Mouse (Mus musculus): ENCODE measurements around the gene Epha8. TPM values are rescaled to one million over a fixed set of nuclear protein-coding genes. Genes with fewer than 3 reads are reported as not detected.

The Epha8 gene
- polyA plus RNA-seq, 1 experiment: 0.48 TPM

GRCm38 (mm10) chr4:136911804-136912203 is 44.8 kb downstream of the Epha8 start:
- TF ChIP-seq GATA1 (IDR thresholded peaks at IDR 0.05; ENCODE audit: borderline replicate concordance, low read length): no peak
- no peak for TF ChIP-seq FLI1 (IDR thresholded peaks at IDR 0.05; ENCODE audit: low read length)

DNA sequence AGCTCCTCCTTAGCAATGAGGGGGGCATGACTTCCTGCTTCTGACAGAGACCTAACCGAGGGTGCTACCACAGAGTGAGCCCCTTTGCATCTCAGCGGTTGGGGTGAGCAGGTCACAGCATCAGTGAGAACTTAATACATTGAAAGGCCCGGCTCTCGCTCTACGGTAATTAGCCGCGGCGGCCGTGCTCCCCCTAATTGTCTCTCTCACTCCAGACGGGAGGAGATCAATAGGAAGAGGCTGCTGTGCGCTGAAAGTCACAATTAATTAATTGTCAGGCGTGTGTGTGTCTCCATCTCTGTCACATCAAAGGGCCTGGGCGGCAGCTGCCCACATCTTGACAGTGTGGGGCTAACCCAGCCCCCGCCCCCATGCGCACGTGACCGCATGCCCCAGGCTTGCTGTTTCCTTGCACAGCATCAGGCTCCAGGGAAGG is 45.4 kb downstream of the Epha8 start:
- H3K27me3 ChIP-seq (replicated peaks): peaks cover 68% of the 10 kb centered on the region
- H3K9me3 ChIP-seq: no peaks in the 10 kb centered on the region

More at GRCm38 (mm10) chr4:136911804-136912203, 44.8 kb downstream of the Epha8 start:
- H3K9me3 ChIP-seq: no peaks in the 10 kb centered on the region
- H3K4me1 ChIP-seq: no peaks in the 10 kb centered on the region
- H3K27me3 ChIP-seq (replicated peaks): peaks cover 64% of the 10 kb centered on the region
- no peaks in the 10 kb centered on the region for H3K36me3 ChIP-seq (replicated peaks; ENCODE audit: low read length)
- H3K4me3 ChIP-seq (replicated peaks): no peak overlapping the region

DNA sequence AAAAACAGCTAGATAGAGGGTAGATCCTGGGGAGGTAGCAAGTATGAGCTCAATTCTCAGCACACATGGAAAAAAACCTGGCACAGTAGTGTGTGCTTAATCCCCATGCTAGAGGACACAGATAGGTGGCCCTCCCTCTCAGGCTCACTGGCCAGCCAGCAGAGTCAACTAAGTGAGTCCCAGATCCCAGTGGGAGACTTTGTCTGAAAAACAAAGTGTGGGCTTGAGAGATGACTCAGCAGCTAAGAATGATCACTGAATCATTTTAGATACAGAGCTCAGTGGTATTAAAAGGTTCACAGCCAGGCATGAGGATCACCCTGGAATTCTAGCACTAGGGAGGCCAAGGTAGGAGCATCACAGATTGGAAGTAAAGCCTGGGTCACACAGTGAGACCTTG is 48.8 kb downstream of the Epha8 start:
- no peaks in the 10 kb centered on the region for H3K4me1 ChIP-seq
- TF ChIP-seq FLI1 (IDR thresholded peaks at IDR 0.05; ENCODE audit: low read length): no peak
- no peak for TF ChIP-seq GATA1 (IDR thresholded peaks at IDR 0.05; ENCODE audit: borderline replicate concordance, low read length)
- no peaks in the 10 kb centered on the region for H3K36me3 ChIP-seq (replicated peaks; ENCODE audit: low read length)
- peaks cover 72% of the 10 kb centered on the region for H3K27me3 ChIP-seq (replicated peaks)
- H3K9me3 ChIP-seq: no peaks in the 10 kb centered on the region
- H3K4me3 ChIP-seq (replicated peaks): no peak overlapping the region

More for the DNA sequence above, 45.4 kb downstream of the Epha8 start:
- Histone ChIP-seq H3K4me3 (replicated peaks) (no peak overlapping the region), H3K4me1 (no peaks in the 10 kb centered on the region), H3K36me3 (replicated peaks; ENCODE audit: low read length) (no peaks in the 10 kb centered on the region)
- no peak for TF ChIP-seq GATA1 (IDR thresholded peaks at IDR 0.05; ENCODE audit: borderline replicate concordance, low read length)
- no peak for TF ChIP-seq FLI1 (IDR thresholded peaks at IDR 0.05; ENCODE audit: low read length)

DNA sequence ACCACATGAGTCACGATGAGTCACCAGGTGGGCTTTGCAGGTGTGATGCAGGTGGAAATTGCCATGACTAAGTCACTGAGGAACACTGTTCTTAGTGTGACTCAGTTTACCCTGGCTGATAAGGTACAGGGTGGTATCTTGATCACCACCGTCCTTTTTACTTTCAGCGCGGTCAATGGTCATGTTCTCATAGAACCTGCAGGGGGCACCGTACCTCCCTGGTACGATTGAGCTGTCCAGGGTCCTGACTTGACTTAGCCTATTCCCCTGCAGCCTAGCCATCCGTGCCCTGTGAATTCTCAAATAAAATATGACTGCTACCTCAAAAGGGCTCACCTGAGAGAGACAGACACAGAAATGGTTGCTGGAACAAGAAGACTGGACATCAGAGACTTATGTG is 49.6 kb downstream of the Epha8 start:
- peaks cover 70% of the 10 kb centered on the region for H3K27me3 ChIP-seq (replicated peaks)
- no peaks in the 10 kb centered on the region for H3K4me1 ChIP-seq

DNA sequence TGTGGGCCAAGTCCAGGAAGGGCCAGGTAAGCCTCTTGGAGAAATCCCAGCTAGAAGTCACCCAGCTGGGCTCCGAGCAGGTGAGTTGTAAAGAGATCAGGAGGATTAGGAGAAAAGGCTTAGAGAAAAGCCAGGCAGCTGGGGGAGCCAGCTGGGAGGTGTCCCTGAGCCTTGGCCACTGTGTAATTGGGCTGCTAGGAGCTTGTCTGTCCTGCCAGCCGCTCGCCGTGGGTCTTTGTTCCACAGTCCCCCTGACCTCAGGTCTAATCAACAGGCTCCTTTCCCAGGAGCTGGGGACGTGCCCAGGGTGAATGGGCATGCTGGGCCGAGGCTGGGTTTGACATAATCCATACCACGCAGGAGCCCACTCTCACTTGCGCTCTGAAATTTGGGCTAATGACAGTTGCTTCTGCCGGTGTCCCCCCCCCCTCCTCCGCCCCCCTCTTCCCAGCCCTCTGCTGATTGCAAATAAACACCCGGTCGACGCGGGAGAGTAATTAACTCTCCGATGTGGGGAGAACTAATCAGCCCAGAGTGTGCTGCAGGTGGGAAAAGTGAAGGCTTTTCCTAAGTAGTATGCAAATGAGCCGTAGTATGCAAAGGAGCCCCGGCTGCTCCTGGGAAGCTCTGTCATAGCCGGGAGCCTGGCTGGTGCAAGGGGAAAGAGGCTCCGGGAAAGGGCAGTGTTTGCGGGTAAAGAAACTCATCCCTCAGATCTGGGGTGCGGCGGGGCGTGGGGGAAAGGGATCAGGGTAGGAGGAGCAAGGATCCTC is 51.7 kb downstream of the Epha8 start:
- no peaks in the 10 kb centered on the region for H3K4me1 ChIP-seq
- no peaks in the 10 kb centered on the region for H3K9me3 ChIP-seq
- peaks cover 58% of the 10 kb centered on the region for H3K27me3 ChIP-seq (replicated peaks)
- no peak overlapping the region for H3K4me3 ChIP-seq (replicated peaks)
- TF ChIP-seq GATA1 (IDR thresholded peaks at IDR 0.05; ENCODE audit: borderline replicate concordance, low read length) (no peak), FLI1 (IDR thresholded peaks at IDR 0.05; ENCODE audit: low read length) (no peak)
- H3K36me3 ChIP-seq (replicated peaks; ENCODE audit: low read length): no peaks in the 10 kb centered on the region

More for the DNA sequence above, 49.6 kb downstream of the Epha8 start:
- TF ChIP-seq FLI1 (IDR thresholded peaks at IDR 0.05; ENCODE audit: low read length): no peak
- no peak for TF ChIP-seq GATA1 (IDR thresholded peaks at IDR 0.05; ENCODE audit: borderline replicate concordance, low read length)
- Histone ChIP-seq H3K4me3 (replicated peaks) (no peak overlapping the region), H3K36me3 (replicated peaks; ENCODE audit: low read length) (no peaks in the 10 kb centered on the region), H3K9me3 (no peaks in the 10 kb centered on the region)

DNA sequence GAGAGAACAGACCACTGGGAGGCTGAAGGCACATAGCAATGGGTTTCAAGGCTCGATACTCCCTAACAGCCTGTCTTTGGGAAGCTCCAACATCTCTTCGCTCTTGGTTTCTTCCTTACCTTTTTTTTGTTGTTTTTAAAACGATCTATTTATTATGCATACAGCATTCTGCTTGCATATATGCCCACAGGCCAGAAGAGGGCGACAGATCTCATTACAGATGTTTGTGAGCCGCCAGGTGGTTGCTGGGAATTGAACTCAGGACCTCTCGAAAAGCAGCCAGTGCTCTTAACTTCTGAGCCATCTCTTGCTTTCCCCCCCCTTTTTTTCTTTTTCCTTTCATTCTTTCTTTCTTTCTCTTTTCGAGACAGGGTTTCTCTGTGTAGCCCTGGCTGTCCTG is 57.5 kb downstream of the Epha8 start:
- H3K36me3 ChIP-seq (replicated peaks; ENCODE audit: low read length): no peaks in the 10 kb centered on the region
- H3K27me3 ChIP-seq (replicated peaks): peaks cover 67% of the 10 kb centered on the region
- H3K4me1 ChIP-seq: peaks cover 16% of the 10 kb centered on the region
- H3K9me3 ChIP-seq: no peaks in the 10 kb centered on the region
- TF ChIP-seq GATA1 (IDR thresholded peaks at IDR 0.05; ENCODE audit: borderline replicate concordance, low read length): no peak
- TF ChIP-seq FLI1 (IDR thresholded peaks at IDR 0.05; ENCODE audit: low read length): no peak
- H3K4me3 ChIP-seq (replicated peaks): no peak overlapping the region

GRCm38 (mm10) chr4:136898637-136899036 is 58.0 kb downstream of the Epha8 start, which contains the start of gene C1qa:
C1qa (minus strand) TSS chr4:136898803.
- Histone ChIP-seq H3K4me3 (replicated peaks) (no peak within 1 kb of the TSS), H3K4me1 (peaks cover 21% of the 10 kb centered on the region), H3K9me3 (no peaks in the 10 kb centered on the region), H3K36me3 (replicated peaks; ENCODE audit: low read length) (no peaks in the 10 kb centered on the region), H3K27me3 (replicated peaks) (peaks cover 67% of the 10 kb centered on the region)
- TF ChIP-seq GATA1 (IDR thresholded peaks at IDR 0.05; ENCODE audit: borderline replicate concordance, low read length): no peak
- TF ChIP-seq FLI1 (IDR thresholded peaks at IDR 0.05; ENCODE audit: low read length): no peak

- Histone ChIP-seq H3K4me3 (replicated peaks) (no peak overlapping the region), H3K36me3 (replicated peaks; ENCODE audit: low read length) (no peaks in the 10 kb centered on the region), H3K27me3 (replicated peaks) (peaks cover 69% of the 10 kb centered on the region), H3K9me3 (no peaks in the 10 kb centered on the region), H3K4me1 (peaks cover 26% of the 10 kb centered on the region)
- TF ChIP-seq FLI1 (IDR thresholded peaks at IDR 0.05; ENCODE audit: low read length) (no peak), GATA1 (IDR thresholded peaks at IDR 0.05; ENCODE audit: borderline replicate concordance, low read length) (no peak)
Observed at GRCm38 (mm10) chr4:136898084-136898598, 58.5 kb downstream of the Epha8 start.

DNA sequence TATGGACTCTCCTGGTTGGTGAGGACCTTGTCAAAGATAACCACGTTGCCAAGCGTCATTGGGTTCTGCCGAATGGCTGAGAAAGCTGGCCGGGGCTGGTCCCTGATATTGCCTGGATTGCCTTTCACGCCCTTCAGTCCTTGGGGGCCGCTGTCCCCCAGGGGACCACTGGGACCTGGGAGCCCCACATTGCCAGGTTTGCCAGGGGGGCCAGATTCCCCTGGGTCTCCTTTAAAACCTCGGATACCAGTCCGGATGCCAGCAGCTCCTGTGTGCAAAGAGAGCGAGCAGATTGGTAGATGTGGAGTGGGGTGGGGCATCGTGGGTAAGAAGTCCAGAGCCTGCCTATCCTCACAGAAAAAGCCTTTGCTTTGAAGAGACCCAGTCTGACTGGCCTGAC is 60.2 kb downstream of the Epha8 start:
- Histone ChIP-seq H3K27me3 (replicated peaks) (peaks cover 75% of the 10 kb centered on the region), H3K4me1 (peaks cover 39% of the 10 kb centered on the region)
- TF ChIP-seq FLI1 (IDR thresholded peaks at IDR 0.05; ENCODE audit: low read length) (no peak), GATA1 (IDR thresholded peaks at IDR 0.05; ENCODE audit: borderline replicate concordance, low read length) (no peak)

DNA sequence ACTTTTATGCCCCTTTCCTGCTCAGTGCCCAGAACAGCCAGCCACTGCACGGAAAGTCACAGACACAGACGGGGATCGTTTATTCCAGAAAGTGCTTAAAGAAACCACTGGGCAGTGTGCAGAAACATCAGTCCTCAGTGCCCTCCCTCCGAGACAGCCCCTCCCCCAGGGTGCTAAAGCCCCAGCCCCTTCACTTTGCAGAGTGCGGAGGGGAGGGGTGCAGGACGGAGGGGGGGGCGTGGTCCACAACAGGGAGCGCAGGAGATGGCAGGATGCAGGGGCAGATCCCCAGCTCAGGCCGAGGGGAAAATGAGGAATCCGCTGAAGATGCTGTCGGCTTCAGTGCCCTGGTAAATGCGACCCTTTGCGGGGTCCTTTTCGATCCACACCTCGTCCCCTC is 60.8 kb downstream of the Epha8 start:
- H3K36me3 ChIP-seq (replicated peaks; ENCODE audit: low read length): no peaks in the 10 kb centered on the region
- H3K9me3 ChIP-seq: no peaks in the 10 kb centered on the region
- peaks cover 39% of the 10 kb centered on the region for H3K4me1 ChIP-seq
- H3K4me3 ChIP-seq (replicated peaks): no peak overlapping the region
- no peak for TF ChIP-seq GATA1 (IDR thresholded peaks at IDR 0.05; ENCODE audit: borderline replicate concordance, low read length)
- TF ChIP-seq FLI1 (IDR thresholded peaks at IDR 0.05; ENCODE audit: low read length): no peak
- peaks cover 79% of the 10 kb centered on the region for H3K27me3 ChIP-seq (replicated peaks)

More for the DNA sequence above, 60.2 kb downstream of the Epha8 start:
- no peak overlapping the region for H3K4me3 ChIP-seq (replicated peaks)
- H3K9me3 ChIP-seq: no peaks in the 10 kb centered on the region
- H3K36me3 ChIP-seq (replicated peaks; ENCODE audit: low read length): no peaks in the 10 kb centered on the region

Measured in megakaryocyte, embryonic 14.5 days (primary cell).